8 mouse cellular contexts compared by ENCODE assay signal in the genomic region with DNA sequence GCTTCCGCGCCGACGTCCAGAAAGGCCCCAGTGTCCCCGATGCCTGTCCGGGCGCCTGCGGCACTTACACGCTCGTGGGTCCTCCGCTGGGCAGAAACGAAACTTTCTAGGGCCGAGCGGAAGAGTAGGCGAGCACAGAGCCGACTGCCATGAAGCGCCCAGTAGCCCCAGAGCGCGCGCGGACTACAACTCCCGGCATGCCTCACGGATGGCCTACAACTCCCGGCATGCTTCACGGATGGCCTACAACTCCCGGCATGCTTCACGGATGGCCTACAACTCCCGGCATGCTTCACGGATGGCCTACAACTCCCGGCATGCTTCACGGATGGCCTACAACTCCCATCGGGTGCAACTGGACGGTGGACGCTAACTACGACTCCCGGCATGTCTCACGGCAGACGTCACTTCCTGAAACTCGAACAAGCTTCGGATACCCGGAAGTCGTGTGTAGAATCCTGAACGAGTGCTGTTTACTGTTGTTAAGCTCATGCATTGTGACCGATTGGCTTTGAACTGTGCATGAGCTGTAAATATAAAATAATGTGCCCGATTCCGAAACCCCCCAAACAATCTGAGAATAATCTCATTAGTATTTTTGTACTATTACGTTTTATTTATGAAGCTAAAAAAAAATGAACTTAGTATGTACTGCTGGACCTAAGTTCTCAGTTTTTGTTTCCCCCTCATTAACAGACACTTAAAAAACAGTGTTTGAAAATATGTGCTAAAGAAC. TPM values are rescaled to one million over a fixed set of nuclear protein-coding genes. Genes with fewer than 3 reads are reported as not detected.
DNase-seq lines count a peak whose midpoint lies in the region; ATAC-seq and TF ChIP-seq lines count a peak whose summit lies in the region.

A gene (minus strand): TSS at position 187 of the 736 bp plus-strand sequence.

- H3K4me3 ChIP-seq in heart, embryonic 12.5 days, result peak within 1 kb of the TSS; percentile 95
- peak within 1 kb of the TSS; percentile 70 for H3K4me3 ChIP-seq in kidney, postnatal 0 days (replicated peaks; ENCODE audit: low read depth, low read length)
- peak within 1 kb of the TSS; percentile 90 for H3K4me3 ChIP-seq in liver, embryonic 11.5 days (ENCODE audit: low read depth, low read length)
- H3K4me3 ChIP-seq in stomach, embryonic 14.5 days (ENCODE audit: low read depth, low read length), result peak within 1 kb of the TSS; percentile 76

- H3K4me1 ChIP-seq in heart, embryonic 12.5 days (replicated peaks), result peaks cover 19% of the 10 kb centered on the region
- no peaks in the 10 kb centered on the region for H3K4me1 ChIP-seq in kidney, postnatal 0 days (replicated peaks; ENCODE audit: insufficient read depth, low read length)
- peaks cover 11% of the 10 kb centered on the region for H3K4me1 ChIP-seq in liver, embryonic 11.5 days (replicated peaks; ENCODE audit: control insufficient read depth, insufficient read depth, low read length)
- H3K4me1 ChIP-seq in stomach, embryonic 14.5 days (ENCODE audit: control insufficient read depth, insufficient read depth, low read length), result peaks cover 8% of the 10 kb centered on the region; the same call in 1 of the 2 replicates

- no peak for TF ChIP-seq CTCF in kidney, postnatal 0 days (IDR thresholded peaks at IDR 0.05; ENCODE audit: low read depth)

- H3K36me3 ChIP-seq in heart, embryonic 12.5 days, result no peaks in the 10 kb centered on the region
- no peaks in the 10 kb centered on the region for H3K36me3 ChIP-seq in kidney, postnatal 0 days (ENCODE audit: insufficient read depth, low read length)
- H3K36me3 ChIP-seq in liver, embryonic 11.5 days (ENCODE audit: control insufficient read depth, insufficient read depth, low read length), result no peaks in the 10 kb centered on the region
- no peaks in the 10 kb centered on the region for H3K36me3 ChIP-seq in stomach, embryonic 14.5 days (ENCODE audit: control insufficient read depth, insufficient read depth, low read length)

- WGBS in heart, embryonic 12.5 days, result under 1% methylated on average over 47 of the region's 47 CpGs
- WGBS in kidney, postnatal 0 days, result under 1% methylated on average over 47 of the region's 47 CpGs
- WGBS in liver, embryonic 11.5 days, result under 1% methylated on average over 47 of the region's 47 CpGs
- under 1% methylated on average over 43 of the region's 47 CpGs for WGBS in stomach, embryonic 14.5 days

- H3K9ac ChIP-seq in heart, embryonic 12.5 days, result peak within 1 kb of the TSS; percentile 90
- peak within 1 kb of the TSS; percentile 92 for H3K9ac ChIP-seq in kidney, postnatal 0 days (ENCODE audit: low read depth, low read length)
- peak within 1 kb of the TSS; percentile 93 for H3K9ac ChIP-seq in liver, embryonic 11.5 days (ENCODE audit: low read depth, low read length)
- peak within 1 kb of the TSS; percentile 58 for H3K9ac ChIP-seq in stomach, embryonic 14.5 days (replicated peaks; ENCODE audit: low read depth, low read length)

- peak; percentile 97 for DNase-seq in CD4-positive helper T cell, adult 2 months (ENCODE audit: low read depth, low spot score)
- peak; percentile 98 for DNase-seq in brain, embryonic 18.5 days (ENCODE audit: low read depth, low spot score)
- DNase-seq in kidney, postnatal 0 days (ENCODE audit: low spot score), result peak; percentile 99
- peak; percentile 89 for DNase-seq in liver, embryonic 11.5 days (ENCODE audit: low spot score)
- peak; percentile 95 for DNase-seq in naive thymus-derived CD4-positive, alpha-beta T cell, adult 2 months (ENCODE audit: low read depth)

- H3K27me3 ChIP-seq in heart, embryonic 12.5 days (replicated peaks), result no peaks in the 10 kb centered on the region
- no peaks in the 10 kb centered on the region for H3K27me3 ChIP-seq in kidney, postnatal 0 days (ENCODE audit: insufficient read depth, low read length)
- no peaks in the 10 kb centered on the region for H3K27me3 ChIP-seq in liver, embryonic 11.5 days (replicated peaks; ENCODE audit: control insufficient read depth, insufficient read depth, low read length)
- no peaks in the 10 kb centered on the region for H3K27me3 ChIP-seq in stomach, embryonic 14.5 days (ENCODE audit: control insufficient read depth, insufficient read depth, low read length)

- ATAC-seq in erythroid progenitor cell, adult 5-6 weeks (replicated peaks; ENCODE audit: low FRiP score, poor library complexity, severe bottlenecking), result peak; percentile 92
- peak; percentile 95 for ATAC-seq in heart, embryonic 12.5 days (ENCODE audit: insufficient number of reproducible peaks, low FRiP score)
- peak; percentile 98 for ATAC-seq in kidney, postnatal 0 days (replicated peaks; ENCODE audit: low FRiP score, low read depth)
- peak; percentile 95 for ATAC-seq in liver, embryonic 11.5 days (replicated peaks; ENCODE audit: low FRiP score)
- ATAC-seq in stomach, embryonic 14.5 days (ENCODE audit: insufficient number of reproducible peaks, insufficient read depth, low FRiP score, low read depth), result peak; percentile 96

- peak within 1 kb of the TSS; percentile 95 for H3K27ac ChIP-seq in heart, embryonic 12.5 days (ENCODE audit: poor library complexity, severe bottlenecking)
- H3K27ac ChIP-seq in kidney, postnatal 0 days, result peak within 1 kb of the TSS; percentile 97
- peak within 1 kb of the TSS; percentile 88 for H3K27ac ChIP-seq in liver, embryonic 11.5 days (ENCODE audit: low read depth, low read length)
- peak within 1 kb of the TSS; percentile 92 for H3K27ac ChIP-seq in stomach, embryonic 14.5 days (ENCODE audit: low read length)

- H3K9me3 ChIP-seq in heart, embryonic 12.5 days (replicated peaks), result no peaks in the 10 kb centered on the region
- H3K9me3 ChIP-seq in kidney, postnatal 0 days (replicated peaks; ENCODE audit: low read length), result no peaks in the 10 kb centered on the region
- no peaks in the 10 kb centered on the region for H3K9me3 ChIP-seq in liver, embryonic 11.5 days (ENCODE audit: control insufficient read depth, low read length)
- no peaks in the 10 kb centered on the region for H3K9me3 ChIP-seq in stomach, embryonic 14.5 days (ENCODE audit: control insufficient read depth, low read depth, low read length)

- peak within 1 kb of the TSS; percentile 82 for H3K4me2 ChIP-seq in heart, embryonic 12.5 days
- peak within 1 kb of the TSS; percentile 82 for H3K4me2 ChIP-seq in kidney, postnatal 0 days (ENCODE audit: low read length)
- peak within 1 kb of the TSS; percentile 88 for H3K4me2 ChIP-seq in liver, embryonic 11.5 days
- peak within 1 kb of the TSS; percentile 74 for H3K4me2 ChIP-seq in stomach, embryonic 14.5 days (replicated peaks; ENCODE audit: low read depth, low read length)

RNA-seq across cellular contexts. Expression of the gene that starts here (rescaled TPM):
- 21.3 and 21.4 TPM in 2 replicates for total RNA-seq in erythroid progenitor cell, adult 5-6 weeks (2015; ENCODE audit: low replicate concordance)
- 12.6 and 16.3 TPM in 2 replicates for total RNA-seq in erythroid progenitor cell, adult 5-6 weeks (2017; ENCODE audit: low replicate concordance)
- polyA plus RNA-seq in heart, embryonic 12.5 days (2016; fragmentation: Nextera tagmentation; extraction: Ambion mirVana), result 30.3 and 31.0 TPM in 2 replicates
- 5.3 and 6.0 TPM in 2 replicates for polyA plus RNA-seq in kidney, postnatal 0 days (2015; fragmentation: Nextera tagmentation; extraction: Ambion mirVana)
- 7.2 and 8.3 TPM in 2 replicates for polyA plus RNA-seq in liver, embryonic 11.5 days (2014; fragmentation: Nextera tagmentation; extraction: Ambion mirVana)
- polyA plus RNA-seq in stomach, embryonic 14.5 days (2014; fragmentation: Nextera tagmentation; extraction: Ambion mirVana), result 15.1 and 19.7 TPM in 2 replicates

Comparison
In these comparisons a context has a peak if more than half of its experiments do, and no peak if none do; other contexts are left out.
1. Peak in every context shown above with its lines: DNase-seq, ATAC-seq, H3K4me3 ChIP-seq and H3K27ac ChIP-seq.